ENCODE assay signal across 8 mouse cellular contexts in genomic region chr4:134750263-134750662, GRCm38 (mm10). TPM values are rescaled to one million over a fixed set of nuclear protein-coding genes. Genes with fewer than 3 reads are reported as not detected.
DNase-seq lines count a peak whose midpoint lies in the region; ATAC-seq lines count a peak whose summit lies in the region.
"Had no signal": no experiment of that assay in that cellular context is flagged by ENCODE, and none has a peak within 500 bp of the region (broad histone marks: within the 10 kb centered on the region; RNA-seq: fewer than 3 reads in every experiment).

No protein-coding gene starts in this region.

- peak; percentile 53 to 55 for DNase-seq in B cell, adult 2 months
- peak; percentile 91 to 96 for DNase-seq in CD8-positive naive resting alpha-beta T cell, adult 2 months (ENCODE audit: low read depth in 2 of 2, low spot score in 2 of 2)
- no peak for DNase-seq in left cerebral cortex, adult 18-20 months (ENCODE audit: low spot score in 2 of 2)
- no peak for DNase-seq in kidney, postnatal 25 days

- H3K4me1 ChIP-seq in liver, embryonic 15.5 days (replicated peaks), result peaks cover 86% of the 10 kb centered on the region
- peaks cover 36% of the 10 kb centered on the region for H3K4me1 ChIP-seq in stomach, embryonic 15.5 days
- H3K4me1 ChIP-seq in heart, embryonic 12.5 days (replicated peaks), result peaks cover 47% of the 10 kb centered on the region

- no peak for ATAC-seq in liver, embryonic 15.5 days (ENCODE audit: insufficient read depth)
- no peak; the same call in 1 of the 2 replicates for ATAC-seq in stomach, embryonic 15.5 days (ENCODE audit: insufficient read depth, low FRiP score, low read depth)
- no peak for ATAC-seq in heart, embryonic 12.5 days (ENCODE audit: insufficient number of reproducible peaks, low FRiP score)

- no peak overlapping the region for H3K4me3 ChIP-seq in liver, embryonic 15.5 days (replicated peaks)
- no peak overlapping the region for H3K4me3 ChIP-seq in stomach, embryonic 15.5 days (replicated peaks)
- no peak overlapping the region for H3K4me3 ChIP-seq in heart, embryonic 12.5 days
- H3K4me3 ChIP-seq: hindbrain, embryonic 15.5 days had no signal

- no peak overlapping the region for H3K4me2 ChIP-seq in liver, embryonic 15.5 days
- H3K4me2 ChIP-seq in stomach, embryonic 15.5 days, result no peak overlapping the region
- no peak overlapping the region for H3K4me2 ChIP-seq in heart, embryonic 12.5 days
- H3K4me2 ChIP-seq: hindbrain, embryonic 15.5 days had no signal

- 54% methylated on average over 5 of the region's 5 CpGs for WGBS in liver, embryonic 15.5 days (ENCODE audit: insufficient replicate concordance)
- 44% methylated on average over 5 of the region's 5 CpGs for WGBS in stomach, embryonic 15.5 days
- 61% methylated on average over 5 of the region's 5 CpGs for WGBS in heart, embryonic 12.5 days

- peak overlapping the region; percentile 88 for H3K27ac ChIP-seq in liver, embryonic 15.5 days (replicated peaks)
- H3K27ac ChIP-seq in stomach, embryonic 15.5 days, result peak overlapping the region; percentile 72
- no peak overlapping the region for H3K27ac ChIP-seq in heart, embryonic 12.5 days (ENCODE audit: poor library complexity, severe bottlenecking)
- H3K27ac ChIP-seq: hindbrain, embryonic 15.5 days had no signal

- peaks cover 80% of the 10 kb centered on the region for H3K36me3 ChIP-seq in liver, embryonic 15.5 days (replicated peaks)
- peaks cover 9% of the 10 kb centered on the region for H3K36me3 ChIP-seq in stomach, embryonic 15.5 days
- peaks cover 44% of the 10 kb centered on the region for H3K36me3 ChIP-seq in heart, embryonic 12.5 days
- H3K36me3 ChIP-seq: hindbrain, embryonic 15.5 days had no signal

- H3K9me3 ChIP-seq in liver, embryonic 15.5 days (replicated peaks), result no peaks in the 10 kb centered on the region
- H3K9me3 ChIP-seq in stomach, embryonic 15.5 days, result no peaks in the 10 kb centered on the region
- H3K9me3 ChIP-seq in heart, embryonic 12.5 days (replicated peaks), result no peaks in the 10 kb centered on the region
- H3K9me3 ChIP-seq: hindbrain, embryonic 15.5 days had no signal

- H3K9ac ChIP-seq in liver, embryonic 15.5 days, result 0 out of 2 replicates have a peak overlapping the region, but pooled peaks have one; percentile 10
- no peak overlapping the region for H3K9ac ChIP-seq in stomach, embryonic 15.5 days
- no peak overlapping the region for H3K9ac ChIP-seq in heart, embryonic 12.5 days
- H3K9ac ChIP-seq: hindbrain, embryonic 15.5 days had no signal

- no peaks in the 10 kb centered on the region for H3K27me3 ChIP-seq in liver, embryonic 15.5 days
- no peaks in the 10 kb centered on the region for H3K27me3 ChIP-seq in stomach, embryonic 15.5 days (replicated peaks)
- no peaks in the 10 kb centered on the region for H3K27me3 ChIP-seq in heart, embryonic 12.5 days (replicated peaks)
- H3K27me3 ChIP-seq: hindbrain, embryonic 15.5 days had no signal

RNA-seq across cellular contexts. Expression of gene Ldlrap1, which starts 17.6 kb away (rescaled TPM):
- 21.8 and 22.4 TPM in 2 replicates for polyA plus RNA-seq in liver, embryonic 15.5 days (2015; fragmentation: Nextera tagmentation; extraction: Ambion mirVana)
- polyA plus RNA-seq in stomach, embryonic 15.5 days (2015; fragmentation: Nextera tagmentation; extraction: Ambion mirVana), result 19.6 and 20.8 TPM in 2 replicates
- total RNA-seq in left cerebral cortex, adult 18-20 months (2021), result 1 to 10 TPM; 1.8 to 3.1 TPM
- 16.5 and 17.8 TPM in 2 replicates for polyA plus RNA-seq in heart, embryonic 12.5 days (2016; fragmentation: Nextera tagmentation; extraction: Ambion mirVana)

RNA-seq across cellular contexts. Expression of gene Man1c1, which starts 46.2 kb away (rescaled TPM):
- 1.4 and 2.0 TPM in 2 replicates for polyA plus RNA-seq in liver, embryonic 15.5 days (2015; fragmentation: Nextera tagmentation; extraction: Ambion mirVana)
- 2.5 and 3.1 TPM in 2 replicates for polyA plus RNA-seq in stomach, embryonic 15.5 days (2015; fragmentation: Nextera tagmentation; extraction: Ambion mirVana)
- total RNA-seq in left cerebral cortex, adult 18-20 months (2021), result 10 to 100 TPM; 44.5 to 45.6 TPM
- polyA plus RNA-seq in heart, embryonic 12.5 days (2016; fragmentation: Nextera tagmentation; extraction: Ambion mirVana), result 11.6 and 12.2 TPM in 2 replicates

Comparison
In these comparisons a context has a peak if more than half of its experiments do, and no peak if none do; other contexts are left out.
1. DNase-seq: peak in B cell, adult 2 months (2 of 2) and CD8-positive naive resting alpha-beta T cell, adult 2 months (2 of 2); none in left cerebral cortex, adult 18-20 months (0 of 2) and kidney, postnatal 25 days (0 of 2).